Mouse (Mus musculus): ENCODE data around the gene Fam81b. TPM values are rescaled to one million over a fixed set of nuclear protein-coding genes. Genes with fewer than 3 reads are reported as not detected.

The Fam81b gene
- total RNA-seq, 4 experiments from 2014 or later, result 0.46 TPM; not detected in 3

DNA sequence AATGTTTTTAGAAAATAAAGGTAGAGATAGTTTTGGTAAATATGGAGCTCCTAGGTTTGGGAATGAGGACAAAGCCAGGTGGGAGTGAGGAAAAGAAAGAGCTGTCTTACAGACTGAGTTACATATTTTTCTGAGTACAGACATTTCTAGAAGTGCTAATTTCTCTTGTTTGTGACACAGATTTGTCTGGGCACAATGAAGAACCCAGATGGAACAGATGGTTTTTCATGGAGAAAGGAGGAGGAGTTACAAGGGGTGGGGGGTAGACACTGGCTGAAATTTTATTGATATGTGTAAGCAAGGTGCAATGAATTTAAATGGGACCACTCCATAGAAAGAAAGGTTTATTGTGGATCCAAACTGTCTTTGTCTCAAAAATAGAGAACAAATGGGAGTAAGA, 109.9 kb downstream of the Fam81b start:
- DNase-seq (ENCODE audit: low spot score in 2 of 2), result no peak

DNA sequence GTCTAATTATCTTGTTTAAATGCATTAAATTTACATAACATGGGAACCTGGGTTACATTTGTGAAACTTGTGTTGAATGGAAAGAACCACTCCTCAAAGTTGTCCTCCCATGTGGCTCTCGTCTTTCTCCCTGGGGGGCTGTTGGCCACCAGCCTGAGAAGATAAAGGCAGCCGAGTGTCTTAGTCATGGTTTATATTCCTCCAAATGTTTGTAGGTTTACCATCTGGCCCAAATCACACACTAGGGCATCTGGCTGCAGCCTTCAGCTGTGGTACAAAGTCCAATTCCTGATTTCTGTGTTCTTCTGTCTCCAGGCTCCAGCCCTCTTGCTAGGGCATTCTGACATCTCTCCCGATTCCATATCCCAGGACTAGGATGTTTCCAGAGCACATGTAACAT, 114.6 kb downstream of the Fam81b start:
- DNase-seq (ENCODE audit: low spot score in 2 of 2), result no peak

DNA sequence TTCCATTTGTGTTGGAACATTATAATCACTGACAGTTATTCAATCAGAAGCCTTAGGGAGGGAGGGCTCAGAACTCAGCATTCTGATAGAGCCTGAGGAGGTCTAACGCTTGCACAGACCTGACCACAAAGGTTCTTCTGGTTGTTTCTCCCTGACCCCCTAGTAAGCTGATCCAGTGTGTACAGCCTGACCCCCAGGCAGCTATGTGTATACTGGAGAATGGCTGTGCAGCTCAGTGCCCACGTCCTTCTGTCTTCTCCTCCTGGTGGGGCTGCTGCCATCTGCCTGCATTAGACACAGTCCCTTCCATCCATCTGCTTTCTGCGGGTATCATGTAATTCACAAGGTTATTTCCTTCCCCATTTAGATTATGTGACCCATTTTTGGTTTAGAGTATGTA, 115.7 kb downstream of the Fam81b start:
- no peak for DNase-seq (ENCODE audit: low spot score in 2 of 2)

DNA sequence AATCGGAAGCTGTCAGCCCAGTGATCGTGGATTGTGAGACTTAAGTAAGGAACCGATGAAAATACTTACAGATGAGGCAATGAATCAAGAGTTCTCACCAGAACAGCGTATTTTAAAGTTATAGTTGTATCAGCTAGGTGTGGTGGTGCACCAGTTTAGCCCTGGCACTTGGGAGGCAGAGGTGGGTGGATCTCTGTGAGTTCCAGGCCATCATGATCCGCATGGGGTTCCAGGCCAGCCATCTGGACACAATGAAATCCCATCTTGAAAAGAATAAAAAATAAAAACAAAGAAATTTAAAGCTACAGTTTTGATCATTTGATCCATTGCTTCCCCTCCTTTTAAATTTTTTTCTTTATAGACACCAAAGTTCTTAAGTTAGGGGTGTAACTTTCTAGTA, 117.2 kb downstream of the Fam81b start:
- no peak for DNase-seq (ENCODE audit: low spot score in 2 of 2)

DNA sequence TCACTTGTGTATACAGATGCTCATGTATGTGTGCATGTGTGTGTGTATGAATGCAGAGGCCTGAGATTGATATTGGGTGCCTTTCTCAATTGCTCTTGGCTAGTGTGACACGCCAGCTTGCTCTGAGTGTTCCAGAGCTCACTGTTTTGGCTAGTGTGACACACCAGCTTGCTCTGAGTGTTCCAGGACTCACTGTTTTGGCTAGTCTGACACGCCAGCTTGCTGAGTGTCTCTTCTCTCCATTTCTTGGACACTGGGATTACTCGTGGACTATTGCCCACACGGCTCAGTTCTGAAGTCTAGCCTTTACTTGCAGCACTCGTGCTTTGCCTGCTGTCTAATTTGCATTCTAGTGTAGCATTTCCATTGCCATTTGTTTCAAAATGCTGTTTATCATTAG, 126.2 kb downstream of the Fam81b start:
- DNase-seq (ENCODE audit: low spot score in 2 of 2), result no peak

DNA sequence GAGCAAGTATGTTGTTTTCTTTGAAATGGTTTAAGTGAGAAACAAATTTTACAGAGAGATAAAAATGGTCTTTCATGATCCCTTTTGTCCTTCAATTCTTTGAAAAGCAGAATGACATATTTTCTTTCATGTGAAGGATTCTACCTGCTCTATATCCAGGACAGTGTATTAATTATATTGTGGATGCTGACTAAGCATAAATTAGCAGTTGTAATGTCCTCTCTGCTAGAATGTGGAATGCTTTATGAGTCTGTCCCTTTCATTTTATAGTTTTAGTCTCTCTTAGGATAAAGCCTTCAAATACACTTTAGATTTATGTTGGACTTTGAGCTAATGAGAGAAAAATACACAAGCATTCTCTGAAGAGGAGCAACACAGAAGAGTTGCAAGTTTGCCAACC, 130.6 kb downstream of the Fam81b start:
- no peak for DNase-seq (ENCODE audit: low spot score in 2 of 2)

DNA sequence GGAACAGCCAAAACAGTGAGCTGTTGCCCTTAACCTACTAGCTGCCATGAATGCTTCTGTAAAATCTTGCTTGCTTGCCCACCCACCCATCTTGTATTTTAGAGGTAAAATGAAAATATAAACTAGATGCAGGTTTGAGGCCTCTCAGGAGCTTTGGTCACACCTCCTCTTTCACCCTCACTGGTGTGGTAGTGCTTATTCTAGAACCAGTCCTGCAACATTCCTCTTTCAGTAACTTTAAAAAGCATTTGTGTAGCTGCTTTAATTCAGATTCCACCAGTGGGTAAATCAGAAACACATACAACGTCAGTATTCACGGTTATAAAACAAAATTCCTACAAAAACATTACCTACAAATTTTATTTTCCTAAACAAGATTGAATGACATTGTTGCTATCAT, 144.3 kb downstream of the Fam81b start:
- no peak for DNase-seq (ENCODE audit: low spot score in 2 of 2)

DNA sequence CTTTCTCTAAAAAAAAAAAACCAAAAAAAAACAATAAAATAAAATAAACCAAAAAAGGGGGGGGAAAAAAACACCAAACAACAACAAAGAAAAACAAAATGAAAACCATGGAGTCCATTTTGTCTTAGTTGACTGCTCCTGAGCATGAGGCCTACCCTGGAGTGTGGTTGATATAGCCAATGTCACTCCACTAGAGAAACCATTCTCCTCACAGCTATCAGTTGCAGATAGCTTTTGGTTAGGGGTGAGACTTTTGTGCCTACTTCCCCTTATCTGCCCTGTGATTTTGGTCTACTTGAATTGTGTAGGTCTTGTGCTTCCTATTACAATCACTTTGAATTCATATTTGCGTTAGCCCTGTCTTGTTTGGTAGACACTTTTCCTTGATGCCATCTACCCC, 147.4 kb downstream of the Fam81b start:
- DNase-seq (ENCODE audit: low spot score in 2 of 2), result no peak

DNA sequence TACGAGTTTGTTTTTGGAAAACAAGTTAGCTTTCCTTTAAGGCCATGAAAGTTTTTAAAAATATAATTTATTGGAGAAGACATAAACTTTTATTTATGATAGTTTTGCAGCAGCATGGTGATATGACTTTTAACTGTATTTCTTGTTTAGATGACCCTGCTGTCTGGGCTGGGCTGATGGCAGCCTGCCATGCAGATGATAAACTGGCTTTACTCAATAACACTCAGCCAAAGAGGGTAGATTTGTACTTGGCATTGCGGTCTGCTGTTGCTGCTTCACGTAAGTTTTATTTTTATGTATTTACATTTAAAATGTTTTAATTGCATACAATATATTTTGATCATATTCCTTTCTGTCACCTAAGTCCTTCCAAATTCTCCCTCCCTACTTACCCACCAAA, 147.8 kb downstream of the Fam81b start:
- no peak for DNase-seq (ENCODE audit: low spot score in 2 of 2)

Small RNAs within 50 kb of the gene (microRNA-seq; reads per million reads assigned to microRNA genes)
- not detected for gene Gm24025

Other genes starting within 250 kb of the Fam81b start
- not detected for gene Gpr150, start 248.1 kb downstream of the Fam81b start, total RNA-seq (2022)
- gene Arsk, start 206.4 kb downstream of the Fam81b start, total RNA-seq (2022), result 1 to 10 TPM; 3.0 to 4.3 (median 3.8) TPM
- 10 to 100 TPM; 13.2 to 16.4 (median 14.2) TPM for gene Ttc37, start 206.3 kb downstream of the Fam81b start, total RNA-seq (2022)
- 1 to 10 TPM in 1 of 4 experiments, under 1 TPM in 3; 0.53 to 1.1 (median 0.72) TPM for gene Mctp1, start 79.5 kb upstream of the Fam81b start, total RNA-seq (2022)